Mouse (Mus musculus) erythroblast, embryonic 14.5 days (primary cell): ENCODE results near the gene Ttyh1.

Experiments
- GATA1 ChIP-seq: IDR thresholded peaks from 2 replicates; pipeline ENCODE4 v1.6.1; 2012; ENCODE audit warnings: low read length, inconsistent platforms, mixed read lengths
- TAL1 ChIP-seq: IDR thresholded peaks from 3 replicates; pipeline ENCODE4 v1.6.1; 2012; ENCODE audit warnings: low read length, inconsistent platforms, mixed read lengths

- TF ChIP-seq GATA1 (no peak), TAL1 (no peak)
Measured at GRCm38 (mm10) chr7:4126992-4127785, 8.0 kb downstream of the Ttyh1 start.
